Mouse (Mus musculus) bone marrow, adult 2 months (tissue): ENCODE data around the gene Pomp. TPM values are rescaled to one million over a fixed set of nuclear protein-coding genes. Genes with fewer than 3 reads are reported as not detected.

Source experiments
- H3K27ac ChIP-seq: fragments of 200-500 bp; 2 replicates; pipeline ENCODE4 v1.5.1; 2012; ENCODE audit warnings: low read depth, mild to moderate bottlenecking, control low read depth, inconsistent platforms, low read length; ENCODE audit not compliant: control insufficient read depth, poor library complexity, insufficient read depth
- H3K4me1 ChIP-seq: fragments of 200-500 bp; 2 replicates; pipeline ENCODE4 v1.6.1; 2011; ENCODE audit warnings: low read length; ENCODE audit not compliant: control insufficient read depth, insufficient read depth
- H3K4me3 ChIP-seq: fragments of 200-500 bp; replicated peaks from 2 replicates; pipeline ENCODE3; 2011; ENCODE audit warnings: mild to moderate bottlenecking, low read depth, low read length, control low read depth; ENCODE audit not compliant: control insufficient read depth
- CTCF ChIP-seq: fragments of 200-500 bp; IDR thresholded peaks from 2 replicates; pipeline ENCODE4 v1.5.1; 2011; ENCODE audit warnings: low read length, control low read depth; ENCODE audit not compliant: control insufficient read depth, insufficient read depth
- POLR2A ChIP-seq: fragments of 200-500 bp; IDR thresholded peaks from 2 replicates; pipeline ENCODE4 v1.6.1; 2011; ENCODE audit warnings: low read depth, mild to moderate bottlenecking, control low read depth, low read length, borderline replicate concordance; ENCODE audit not compliant: control insufficient read depth
- WGBS: fragments of 180-500 bp; shearing (Covaris S2); methylation state at CpG from one replicate; pipeline ENCODE4 v1.1.7; 2018; 5-methylcytosine and 5-hydroxymethylcytosine counted together
- polyA plus RNA-seq: library from polyadenylated mRNA; stranded (reverse); fragments of >200 nt; gene quantifications from 2 replicates; pipeline ENCODE4 v1.2.4, GENCODE M21; 2011; ENCODE audit warnings: low replicate concordance; ENCODE audit not compliant: missing spikeins, insufficient read depth, insufficient read length

Gene Pomp
- 93.6 and 166 TPM in 2 replicates for polyA plus RNA-seq

GRCm38 (mm10) chr5:147860449-147861261 lies at the start of gene Pomp:
Gene Pomp, plus strand, starts transcription at chr5:147860461.
- Histone ChIP-seq H3K4me1 (peaks cover 2% of the 10 kb centered on the region; the same call in 1 of the 2 replicates), H3K4me3 (peak within 1 kb of the TSS; percentile 100), H3K27ac (peak within 1 kb of the TSS; percentile 80)
- under 1% methylated on average over 68 of the region's 68 CpGs for WGBS
- 0 out of 2 replicates have a peak, but pooled peaks have one; percentile 1 for TF ChIP-seq CTCF
- TF ChIP-seq POLR2A: peak; percentile 82; the same call in 1 of the 2 replicates

DNA sequence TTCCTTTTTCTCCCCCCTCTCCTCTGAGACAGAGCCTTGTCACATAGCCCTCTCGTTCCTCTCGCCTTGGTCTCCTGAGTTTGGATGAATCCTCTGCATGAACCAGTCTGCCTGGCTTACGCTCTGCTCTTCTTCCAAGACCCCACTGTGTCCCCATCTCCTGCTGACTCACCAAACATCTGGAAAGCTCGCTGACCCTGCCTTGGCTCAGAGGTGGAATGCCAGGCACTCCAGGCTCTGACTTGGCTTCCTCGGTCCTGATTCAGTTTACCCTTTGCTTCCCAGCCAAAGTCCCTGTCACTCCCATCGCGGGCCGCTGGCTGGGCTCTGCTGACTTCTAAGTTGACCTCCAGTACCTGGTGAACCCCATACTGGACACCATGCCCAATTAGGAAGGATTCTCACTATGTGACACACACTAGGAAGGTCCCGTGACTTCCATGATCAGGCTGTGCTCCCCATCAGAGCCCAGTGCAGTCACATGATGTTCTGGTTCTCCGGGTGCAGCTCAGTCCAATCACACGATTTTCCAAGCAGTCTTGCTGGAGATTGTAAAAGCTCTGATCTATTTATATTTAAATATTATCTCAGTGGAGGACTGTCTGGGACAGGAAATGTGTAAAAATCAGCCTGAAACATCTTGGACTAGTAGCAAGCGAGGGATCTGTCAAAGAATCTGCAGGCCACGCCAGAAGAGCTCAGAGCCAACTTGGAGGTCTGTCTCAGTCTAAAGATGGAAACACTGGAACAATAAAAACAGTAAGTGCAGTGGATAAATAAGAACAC lies 47.8 kb upstream of the Pomp start:
- 84% methylated on average over 13 of the region's 13 CpGs for WGBS
- TF ChIP-seq POLR2A (no peak), CTCF (no peak)
- Histone ChIP-seq H3K4me3 (no peak overlapping the region), H3K27ac (no peak overlapping the region), H3K4me1 (no peaks in the 10 kb centered on the region)

DNA sequence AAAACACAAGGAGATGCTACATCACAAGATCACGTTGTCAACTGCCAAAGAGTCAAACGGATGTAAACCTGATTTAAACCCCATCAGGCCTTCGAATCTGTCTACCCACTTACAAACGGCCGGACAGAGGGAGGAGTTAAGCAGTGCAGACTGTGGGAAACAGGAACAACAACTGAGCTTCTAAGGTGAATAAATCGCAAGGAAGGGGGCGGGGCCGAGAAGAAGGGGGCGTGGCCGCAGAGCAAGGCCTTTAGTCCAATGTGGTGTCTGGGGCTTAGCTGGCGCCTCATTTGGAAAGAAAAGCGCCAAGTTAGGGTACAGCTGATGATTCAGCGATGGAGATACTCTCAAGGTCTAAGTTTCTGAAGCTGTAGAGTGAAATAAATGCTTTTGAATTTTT lies 45.3 kb upstream of the Pomp start:
- TF ChIP-seq CTCF (no peak), POLR2A (no peak)
- WGBS: 74% methylated on average over 13 of the region's 13 CpGs
- Histone ChIP-seq H3K4me3 (no peak overlapping the region), H3K4me1 (no peaks in the 10 kb centered on the region), H3K27ac (no peak overlapping the region)

- no peak overlapping the region for H3K4me3 ChIP-seq
- TF ChIP-seq POLR2A: no peak
- WGBS: 76% methylated on average over 8 of the region's 8 CpGs
Observed at GRCm38 (mm10) chr5:147815592-147815991, 44.7 kb upstream of the Pomp start.

GRCm38 (mm10) chr5:147816465-147816864 lies 43.8 kb upstream of the Pomp start:
- WGBS: 56% methylated on average over 4 of the region's 4 CpGs

More at GRCm38 (mm10) chr5:147815592-147815991, 44.7 kb upstream of the Pomp start:
- Histone ChIP-seq H3K4me1 (no peaks in the 10 kb centered on the region), H3K27ac (no peak overlapping the region)

GRCm38 (mm10) chr5:147817747-147818496 lies 42.3 kb upstream of the Pomp start:
- Histone ChIP-seq H3K27ac (no peak overlapping the region), H3K4me3 (no peak overlapping the region), H3K4me1 (no peaks in the 10 kb centered on the region)
- 82% methylated on average over 9 of the region's 9 CpGs for WGBS
- no peak for TF ChIP-seq POLR2A
- TF ChIP-seq CTCF: no peak

More at GRCm38 (mm10) chr5:147816465-147816864, 43.8 kb upstream of the Pomp start:
- no peak overlapping the region for H3K4me3 ChIP-seq
- H3K4me1 ChIP-seq: no peaks in the 10 kb centered on the region
- TF ChIP-seq CTCF (peak; percentile 23; the same call in 1 of the 2 replicates), POLR2A (no peak)
- no peak overlapping the region for H3K27ac ChIP-seq

DNA sequence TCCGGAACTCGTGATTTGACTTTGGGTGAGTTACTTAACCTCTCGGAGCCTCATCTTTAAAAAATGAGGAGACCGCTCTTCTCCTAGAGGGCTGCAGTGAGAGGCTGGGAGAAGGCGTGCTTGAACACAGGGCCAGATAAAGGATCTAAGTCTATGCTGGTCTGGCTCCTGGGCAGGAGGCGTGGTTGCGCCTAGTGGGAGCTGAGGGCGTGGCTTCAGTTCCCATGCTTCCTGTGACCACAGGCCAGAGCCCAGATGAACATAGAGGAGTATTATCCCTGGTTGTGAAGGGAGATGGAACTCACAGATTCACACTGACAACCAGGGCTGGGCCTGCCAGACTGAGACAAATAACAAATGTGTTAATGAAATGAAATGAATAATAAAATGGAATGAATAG lies 41.4 kb upstream of the Pomp start:
- TF ChIP-seq CTCF (no peak), POLR2A (no peak)
- no peak overlapping the region for H3K27ac ChIP-seq
- 86% methylated on average over 8 of the region's 8 CpGs for WGBS
- no peaks in the 10 kb centered on the region for H3K4me1 ChIP-seq
- no peak overlapping the region for H3K4me3 ChIP-seq
